Mouse (Mus musculus) 3T3-L1 (cell line): ENCODE measurements at regions not wholly inside any gene's neighbourhood (a gene's known extent, or its start where the extent isn't known, plus 50 kb on each side); places are given as distances from the start of the nearest gene placed in this dataset.
A peak's percentile ranks its signal among the peaks of the same experiment; 100 is the strongest.
"Not testable (repeated sequence)": the region's sequence is repeated elsewhere in the genome, so short reads cannot be mapped to it uniquely, and the experiment has no call there.

Experiments used
- DNase-seq: peaks from one replicate; pipeline ENCODE4 v3.0.0-alpha.2; 2015; ENCODE audit warnings: low read depth, low spot score

- no peak for DNase-seq
These were observed 1052.2 kb downstream of the Hace1 start for GRCm38 (mm10) chr10:46629876-46630275.

DNA sequence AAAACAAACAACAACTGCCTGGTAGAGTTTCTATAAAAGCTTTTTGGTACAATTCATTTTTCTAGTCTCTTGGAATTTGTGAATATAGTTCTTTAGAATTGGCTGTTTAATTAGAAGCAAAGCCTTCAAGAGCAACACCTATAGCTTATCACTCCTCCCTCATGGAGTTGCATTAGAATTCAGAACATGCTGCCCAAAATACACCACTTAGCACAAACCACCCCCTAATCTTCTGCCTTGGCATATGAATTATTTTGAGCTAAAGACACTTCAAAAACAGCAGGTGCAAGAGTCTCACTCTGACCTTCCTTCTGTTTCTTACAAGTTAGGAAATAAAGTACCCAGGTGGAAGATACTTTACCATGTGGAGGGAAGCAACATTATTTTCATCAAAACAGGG is 1085.4 kb downstream of the Hace1 start:
- DNase-seq, result no peak

GRCm38 (mm10) chr10:46689823-46690372 is 1112.3 kb downstream of the Hace1 start:
- not testable (repeated sequence) for DNase-seq

GRCm38 (mm10) chr10:46692661-46693060 is 1115.0 kb downstream of the Hace1 start:
- no peak for DNase-seq

DNA sequence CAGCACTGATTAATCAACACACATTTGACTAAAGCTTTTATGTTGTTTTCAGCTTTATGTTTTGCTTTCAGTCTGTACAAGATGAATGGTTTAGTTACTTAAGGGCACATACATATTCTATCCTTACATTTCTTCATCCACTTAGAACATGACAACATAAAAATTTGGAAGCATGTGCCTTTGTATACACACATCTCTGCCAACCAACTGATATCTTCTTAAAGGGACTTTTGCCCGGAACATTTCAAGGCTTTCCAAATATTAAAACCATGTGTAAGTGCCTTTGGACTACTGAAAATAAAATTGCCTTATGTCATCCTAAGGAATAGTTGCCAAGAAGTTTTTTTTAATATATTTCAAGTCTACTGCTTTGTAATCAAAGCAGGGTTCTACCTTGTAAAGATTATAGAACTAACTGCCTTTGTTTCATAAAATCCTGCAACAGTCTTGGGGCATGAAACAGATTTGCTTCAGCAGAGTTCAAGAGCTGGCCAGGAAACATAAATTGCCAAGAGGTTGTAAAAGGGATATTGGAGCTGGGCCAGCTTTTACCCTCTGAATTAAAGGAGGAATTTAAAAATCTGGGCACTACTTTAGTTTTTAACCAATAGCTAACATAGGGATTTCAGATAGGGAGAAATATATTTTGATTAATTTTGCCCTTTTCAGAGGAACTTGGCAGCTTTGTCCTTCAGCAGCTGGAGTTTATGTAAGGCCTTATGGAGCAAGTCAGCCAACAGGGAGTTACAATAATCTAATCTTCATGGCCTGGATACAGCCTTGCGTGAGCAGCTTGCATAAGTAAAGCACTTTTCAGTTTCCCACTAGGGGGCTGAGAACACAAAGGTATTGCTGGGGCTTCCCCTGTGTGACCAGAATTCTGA is 1120.0 kb downstream of the Hace1 start:
- DNase-seq, result peak; percentile 37

DNA sequence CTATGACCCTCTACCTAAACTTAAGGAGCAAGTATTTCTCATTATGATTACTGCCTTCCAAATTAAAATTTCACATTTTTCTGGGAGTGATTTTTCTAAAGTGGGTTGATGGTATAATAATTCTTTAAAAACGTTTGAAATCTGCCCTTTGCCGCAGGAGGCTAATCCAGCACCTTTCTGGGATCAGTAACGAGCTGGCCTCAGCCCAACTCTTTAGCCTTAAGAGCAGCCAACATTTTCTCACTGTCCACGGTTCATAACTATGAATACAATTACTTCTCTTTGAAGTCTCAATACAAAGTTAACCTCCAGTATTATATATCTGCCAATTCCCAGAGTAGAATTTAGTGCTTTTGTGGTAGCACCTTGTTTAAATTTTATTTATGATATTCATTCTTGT is 1123.6 kb downstream of the Hace1 start:
- no peak for DNase-seq

- not testable (repeated sequence) for DNase-seq
These were observed 1130.4 kb downstream of the Hace1 start for GRCm38 (mm10) chr10:46708022-46708421.

GRCm38 (mm10) chr10:46712690-46713089 is 1135.1 kb downstream of the Hace1 start:
- DNase-seq, result no peak

DNA sequence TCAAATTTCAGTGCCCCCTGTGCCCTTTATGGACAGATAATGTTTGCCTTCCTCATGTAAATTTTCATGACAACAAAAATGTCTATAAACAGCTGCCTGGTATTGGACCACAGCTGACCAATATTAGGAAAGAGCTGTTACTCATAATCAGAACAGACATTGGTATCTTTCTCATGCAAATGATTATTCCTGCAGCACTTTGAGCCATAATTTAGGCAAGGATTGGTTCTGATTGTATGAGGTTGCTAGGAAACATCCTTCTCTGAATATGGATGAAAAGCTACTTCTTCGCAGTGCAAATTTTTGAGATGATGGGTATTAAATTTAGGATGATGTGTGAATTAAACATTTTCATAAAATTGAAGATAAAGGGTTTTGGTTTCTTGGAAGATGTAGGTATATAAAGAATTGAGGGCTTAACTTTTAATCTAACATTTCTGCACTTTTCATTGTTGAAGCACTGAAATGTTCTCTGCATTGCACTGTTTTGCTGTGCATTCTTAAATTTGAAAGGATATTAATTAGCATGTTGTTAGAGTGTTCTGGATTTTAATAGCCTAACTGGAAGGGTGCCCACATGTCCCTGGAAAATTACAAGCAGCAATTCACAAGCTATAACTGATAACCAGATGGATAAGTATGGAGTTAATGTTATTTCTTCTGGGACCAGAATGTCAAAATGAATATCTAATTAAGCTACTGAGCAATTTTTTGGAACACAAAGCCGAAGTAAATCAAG is 1140.9 kb downstream of the Hace1 start:
- DNase-seq, result no peak

DNA sequence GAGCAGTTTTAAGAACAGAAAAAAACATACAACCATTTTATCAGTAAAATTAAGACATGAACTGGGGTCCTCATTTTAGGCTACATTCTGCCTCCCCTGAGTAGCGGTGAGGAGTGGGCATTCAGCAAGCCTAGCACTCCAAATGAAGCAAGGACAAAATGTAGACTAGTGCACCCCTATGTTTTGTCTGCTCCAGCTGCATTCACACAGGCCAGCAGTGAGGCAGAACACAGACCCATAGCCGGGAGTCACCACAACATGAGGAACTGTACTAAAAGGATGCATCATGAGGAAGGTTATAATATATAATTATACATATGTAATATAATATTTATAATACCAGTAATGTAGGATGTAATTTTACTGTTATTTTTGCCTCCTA is 1141.5 kb downstream of the Hace1 start:
- DNase-seq, result no peak

DNA sequence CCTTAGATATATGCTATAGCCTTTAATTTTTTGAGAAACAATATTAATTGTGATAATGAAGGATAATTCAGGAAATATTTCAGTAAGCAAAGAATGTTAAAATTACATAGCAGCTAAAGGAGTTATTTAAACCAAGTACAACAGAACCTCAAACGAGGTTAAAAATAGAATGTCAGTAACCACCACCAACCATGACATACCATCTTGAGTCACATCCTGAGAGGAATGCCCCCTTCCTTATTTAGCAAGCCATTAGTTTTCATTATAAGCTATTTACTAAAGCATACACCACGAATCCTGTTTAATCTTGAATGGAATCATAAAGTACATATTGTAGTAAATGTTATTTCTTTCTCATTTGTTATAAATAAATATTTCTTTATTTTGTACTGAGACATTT is 1146.0 kb downstream of the Hace1 start:
- peak; percentile 31 for DNase-seq

GRCm38 (mm10) chr10:46730601-46731000 is 1153.0 kb downstream of the Hace1 start:
- no peak for DNase-seq

- DNase-seq, result no peak
These were observed 1156.2 kb downstream of the Hace1 start for GRCm38 (mm10) chr10:46733760-46734265.

- no peak for DNase-seq
These were observed 1163.5 kb downstream of the Hace1 start for GRCm38 (mm10) chr10:46741098-46741497.

DNA sequence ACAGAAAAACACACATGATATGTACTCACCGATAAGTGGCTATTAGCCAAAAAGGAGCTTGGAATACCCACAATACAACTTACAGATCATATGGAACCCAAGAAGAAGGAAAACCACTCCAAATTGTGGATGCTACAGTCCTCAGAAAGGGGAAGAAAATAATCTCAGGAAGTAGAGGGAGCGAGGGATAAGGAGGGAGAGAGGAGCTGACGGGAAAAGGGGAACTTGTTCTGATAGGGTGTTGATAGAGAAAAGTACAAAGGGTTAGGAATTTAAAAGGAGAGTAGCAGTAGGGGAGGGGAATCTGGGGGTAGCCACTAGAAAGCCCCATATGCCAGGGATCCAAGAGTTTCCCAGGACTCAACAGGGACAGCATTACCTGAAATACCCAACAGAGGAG is 1164.5 kb downstream of the Hace1 start:
- no peak for DNase-seq

DNA sequence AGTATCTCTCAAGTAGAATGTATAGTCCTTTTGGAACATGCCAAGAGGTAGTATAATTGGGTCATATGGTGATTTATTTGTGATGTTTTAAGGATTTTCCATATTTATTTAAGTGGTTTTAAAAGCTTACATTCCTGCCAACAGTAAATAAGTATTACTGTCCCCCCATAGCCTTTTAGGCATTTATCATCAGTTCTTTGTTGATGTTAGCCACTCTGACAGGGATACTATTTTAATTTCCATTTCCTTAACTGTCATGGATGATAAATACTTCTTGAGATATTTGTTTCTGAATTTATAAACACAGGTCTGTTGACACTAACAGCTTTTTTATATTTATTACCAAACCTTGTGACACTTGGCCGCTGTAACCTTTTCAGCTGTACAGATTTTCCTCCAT is 1183.3 kb downstream of the Hace1 start:
- peak; percentile 1 for DNase-seq

DNA sequence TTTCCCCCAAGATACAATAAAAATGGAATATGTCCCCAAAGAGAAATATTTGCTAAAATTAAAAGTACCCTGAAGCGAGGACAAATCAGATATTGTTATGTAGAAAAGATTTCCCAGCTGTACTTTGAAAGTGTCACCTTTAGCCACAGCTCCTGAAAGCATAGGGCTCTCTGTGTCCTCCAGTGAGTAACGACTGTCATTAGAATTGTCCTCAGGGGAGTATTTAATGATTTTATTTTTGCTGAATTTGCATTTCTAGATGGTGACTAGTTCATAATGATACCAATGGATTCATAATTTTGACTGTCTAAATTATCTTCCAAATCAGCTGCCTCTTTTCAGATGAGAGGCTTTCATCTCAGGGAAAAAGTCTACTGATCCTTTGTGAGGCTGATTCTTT is 1201.1 kb downstream of the Hace1 start:
- DNase-seq, result no peak

- DNase-seq, result peak; percentile 64
These were observed 1208.1 kb downstream of the Hace1 start for GRCm38 (mm10) chr10:46785723-46786122.

DNA sequence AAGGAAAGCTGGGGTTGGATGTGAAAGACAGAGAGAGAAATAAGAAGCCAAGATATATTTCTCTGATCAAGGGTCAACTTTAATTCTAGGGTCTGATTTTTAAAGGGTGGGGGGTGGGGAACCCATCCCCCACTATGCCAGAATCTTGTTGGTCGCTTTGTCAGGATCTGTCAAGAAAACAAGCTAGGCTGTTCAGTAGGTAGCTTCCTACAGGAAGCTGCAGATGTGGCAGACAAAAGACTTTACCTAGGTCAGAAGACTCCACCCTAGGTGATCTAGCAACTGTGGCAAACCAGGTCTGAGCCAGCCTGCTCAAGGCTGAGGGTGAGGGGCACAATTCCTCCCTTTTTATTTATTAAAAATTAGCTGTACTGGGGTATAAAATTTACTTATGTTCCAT is 1236.6 kb downstream of the Hace1 start:
- DNase-seq, result no peak

DNA sequence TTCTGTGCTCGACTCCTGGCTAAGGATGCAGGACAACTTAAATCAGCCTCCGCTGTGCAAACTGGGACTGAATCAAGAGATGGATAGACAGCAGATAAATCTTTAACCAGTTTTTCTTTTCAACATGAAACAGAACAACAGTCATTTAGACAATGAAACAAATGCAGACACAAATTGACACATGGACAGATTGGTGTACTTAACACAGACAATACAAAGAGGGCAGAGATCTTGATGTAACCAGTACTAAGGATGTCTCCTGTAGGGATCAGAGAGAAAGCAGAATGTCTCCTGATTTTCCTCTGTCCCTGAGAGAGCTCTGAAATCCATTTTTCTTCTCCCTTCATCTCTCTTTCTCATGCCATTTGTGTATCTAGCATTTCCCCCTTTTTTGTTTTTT is 1241.5 kb downstream of the Hace1 start:
- no peak for DNase-seq

DNA sequence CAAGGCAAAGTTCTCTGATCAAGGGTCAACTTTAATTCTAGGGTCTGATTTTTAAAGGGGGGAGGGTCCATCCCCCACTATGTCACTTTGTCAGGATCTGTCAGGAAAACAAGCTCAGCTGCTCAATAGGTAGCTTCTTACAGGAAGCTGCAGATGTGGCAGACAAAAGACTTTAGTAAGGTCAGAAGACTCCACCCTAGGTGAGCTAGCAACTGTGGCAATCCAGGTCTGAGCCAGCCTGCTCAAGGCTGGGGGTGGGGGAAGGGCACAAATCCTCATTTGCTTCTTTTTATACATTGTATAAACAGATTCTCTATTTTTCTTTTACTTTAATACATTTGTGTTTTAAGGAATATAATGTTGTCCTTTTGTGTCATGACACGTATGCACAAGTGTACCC is 1242.3 kb downstream of the Hace1 start:
- no peak for DNase-seq

DNA sequence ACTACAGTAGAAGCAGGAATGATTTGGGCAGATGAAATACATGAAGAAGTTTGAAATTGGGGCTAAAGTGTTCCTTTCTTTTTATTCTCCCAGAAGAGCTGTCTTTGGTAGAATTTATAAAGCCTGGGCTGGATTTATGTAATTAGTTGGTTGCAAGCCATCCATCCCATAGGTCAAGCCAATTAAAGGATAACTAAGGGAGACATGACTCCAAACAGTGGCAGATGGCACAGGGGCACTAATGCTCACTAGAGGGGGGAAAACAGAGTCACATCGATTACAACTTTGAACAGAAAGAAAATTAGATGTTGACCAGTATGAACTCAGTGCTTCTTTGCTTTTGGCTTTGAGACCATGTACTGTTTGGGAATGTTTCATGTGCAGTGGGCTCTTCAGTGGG is 1246.2 kb downstream of the Hace1 start:
- DNase-seq, result no peak
